Mouse (Mus musculus) kidney, embryonic 15.5 days (tissue): ENCODE results near the gene Bag6. TPM values are rescaled to one million over a fixed set of nuclear protein-coding genes. Genes with fewer than 3 reads are reported as not detected.

Experiments
- ATAC-seq: fragments of 200-750 bp; cut with Nextera tagmentation; replicated peaks from 2 replicates; pipeline ENCODE4 v1.8.0; 2017; ENCODE audit warnings: moderate TSS enrichment; ENCODE audit not compliant: low FRiP score
- H3K27ac ChIP-seq: fragments of 300-500 bp; sonication (generic); 2 replicates; pipeline ENCODE4 v1.5.1; 2015; ENCODE audit warnings: mild to moderate bottlenecking, inconsistent platforms
- H3K27me3 ChIP-seq: fragments of 300-500 bp; sonication (generic); 2 replicates; pipeline ENCODE4 v1.6.1; 2015; ENCODE audit warnings: inconsistent platforms
- H3K36me3 ChIP-seq: fragments of 300-500 bp; sonication (generic); 2 replicates; pipeline ENCODE4 v1.6.1; 2015; ENCODE audit warnings: inconsistent platforms
- H3K4me1 ChIP-seq: fragments of 300-500 bp; sonication (generic); 2 replicates; pipeline ENCODE4 v1.6.1; 2015; ENCODE audit warnings: inconsistent platforms
- H3K4me2 ChIP-seq: fragments of 300-500 bp; sonication (generic); 2 replicates; pipeline ENCODE4 v1.6.1; 2015; ENCODE audit warnings: moderate library complexity, mild to moderate bottlenecking, inconsistent platforms
- H3K4me3 ChIP-seq: fragments of 300-500 bp; sonication (generic); replicated peaks from 2 replicates; pipeline ENCODE4 v1.5.1; 2015; ENCODE audit warnings: mild to moderate bottlenecking, inconsistent platforms
- H3K9ac ChIP-seq: fragments of 300-500 bp; sonication (generic); 2 replicates; pipeline ENCODE4 v1.6.1; 2015; ENCODE audit warnings: mild to moderate bottlenecking, inconsistent platforms
- H3K9me3 ChIP-seq: fragments of 300-500 bp; sonication (generic); replicated peaks from 2 replicates; pipeline ENCODE4 v1.6.1; 2016; ENCODE audit warnings: inconsistent platforms
- WGBS: fragments of 180-500 bp; shearing (Covaris S2); methylation state at CpG from one replicate; pipeline ENCODE4 v1.1.7; 2015; ENCODE audit warnings: mixed read lengths; 5-methylcytosine and 5-hydroxymethylcytosine counted together
- polyA plus RNA-seq: library from polyadenylated mRNA; unstranded; fragments of >200 nt; fragmentation: Nextera tagmentation; extraction: Ambion mirVana; gene quantifications from 2 replicates; pipeline ENCODE4 v1.2.1, GENCODE M21; 2015

Gene Bag6
- polyA plus RNA-seq = 56.1 and 64.9 TPM in 2 replicates

DNA sequence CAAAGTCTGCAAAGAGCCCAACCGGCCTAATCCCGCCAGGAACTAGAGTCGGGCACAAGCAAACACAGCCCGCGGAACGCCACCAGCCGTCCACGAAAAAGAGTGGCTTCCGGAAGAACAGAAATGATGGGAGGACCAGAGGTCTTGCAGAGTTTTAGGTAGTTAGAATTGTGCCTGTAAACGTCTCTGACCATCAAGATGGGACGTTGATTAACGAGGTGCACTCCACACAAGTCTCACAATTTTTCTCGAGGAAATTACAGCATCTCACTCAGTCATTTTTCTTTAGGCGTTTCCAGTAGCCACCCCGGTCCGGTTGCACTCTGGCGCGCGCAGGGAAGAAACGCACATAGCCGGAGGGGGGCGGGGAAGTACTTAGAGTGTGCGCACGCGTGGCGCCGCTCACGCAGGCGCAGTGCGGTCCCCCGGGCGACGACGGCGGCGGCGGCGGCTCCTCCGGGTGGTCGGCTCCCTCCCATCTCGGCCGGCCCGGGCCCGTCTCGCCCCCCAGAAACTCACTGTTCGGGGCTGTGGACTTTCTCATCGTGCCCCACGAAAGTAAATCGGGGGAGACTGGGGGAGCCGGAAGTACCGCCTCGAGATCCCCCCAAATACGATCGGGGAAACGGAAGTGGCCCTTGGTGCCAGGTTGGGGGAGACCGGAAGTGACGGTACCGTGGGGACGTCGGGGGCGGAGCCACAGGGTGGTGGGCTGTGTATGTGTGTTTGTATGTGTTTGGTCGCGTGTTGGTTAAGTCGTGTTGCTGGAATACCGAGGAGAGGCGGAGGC, at the start of gene Bag6:
Gene Bag6, plus strand, starts transcription at position 378 of the 790 bp plus-strand sequence.
- H3K9ac ChIP-seq = peak within 1 kb of the TSS; percentile 73
- H3K4me1 ChIP-seq = peaks cover 28% of the 10 kb centered on the region
- peak within 1 kb of the TSS; percentile 80 for H3K4me3 ChIP-seq
- no peaks in the 10 kb centered on the region for H3K27me3 ChIP-seq
- no peaks in the 10 kb centered on the region for H3K9me3 ChIP-seq
- H3K27ac ChIP-seq = peak within 1 kb of the TSS; percentile 96
- peak; percentile 93 for ATAC-seq
- WGBS = under 1% methylated on average over 66 of the region's 66 CpGs
- H3K36me3 ChIP-seq = peaks cover 30% of the 10 kb centered on the region
- H3K4me2 ChIP-seq = peak within 1 kb of the TSS; percentile 83

DNA sequence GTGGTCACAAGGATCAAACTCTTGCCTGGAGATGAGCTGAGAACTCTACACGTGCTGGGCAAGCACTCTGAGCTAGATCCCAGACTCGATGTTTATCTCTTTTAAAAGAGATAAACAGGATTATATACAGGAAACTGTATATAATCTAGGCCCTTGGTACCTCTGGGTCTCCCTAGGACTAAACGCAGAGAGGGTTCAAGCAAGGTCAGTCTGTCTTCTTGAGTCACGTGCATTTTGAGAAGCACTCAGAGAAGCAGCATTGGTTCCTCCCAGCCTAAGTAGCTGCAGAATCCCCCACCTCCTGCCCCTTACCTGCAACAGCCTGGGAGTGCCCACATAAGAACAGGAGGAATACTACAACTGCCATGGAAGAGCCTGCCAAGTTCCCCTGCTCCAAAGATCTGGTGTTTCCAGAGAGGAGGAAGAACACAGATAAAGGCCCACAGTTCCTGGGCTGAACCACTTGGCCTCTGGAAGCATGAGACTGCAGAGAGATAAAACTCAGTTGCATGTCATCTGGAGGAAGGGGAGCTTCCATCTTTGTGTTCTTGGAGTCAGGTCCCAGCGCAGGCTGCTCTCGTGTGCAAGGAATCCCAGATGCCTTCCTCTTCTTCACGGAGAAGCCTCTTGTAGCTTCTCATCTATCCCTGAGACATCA, 49.6 kb upstream of the Bag6 start, which contains the start of gene Ly6g6f:
Gene Ly6g6f, minus strand, starts transcription at position 403 of the 658 bp plus-strand sequence.
- Histone ChIP-seq H3K9ac (no peak within 1 kb of the TSS), H3K4me2 (no peak within 1 kb of the TSS), H3K36me3 (no peaks in the 10 kb centered on the region), H3K4me3 (no peak within 1 kb of the TSS), H3K27me3 (no peaks in the 10 kb centered on the region), H3K9me3 (no peaks in the 10 kb centered on the region), H3K27ac (no peak within 1 kb of the TSS), H3K4me1 (peaks cover 7% of the 10 kb centered on the region)
- no peak for ATAC-seq
- 77% methylated on average over 7 of the region's 7 CpGs for WGBS

DNA sequence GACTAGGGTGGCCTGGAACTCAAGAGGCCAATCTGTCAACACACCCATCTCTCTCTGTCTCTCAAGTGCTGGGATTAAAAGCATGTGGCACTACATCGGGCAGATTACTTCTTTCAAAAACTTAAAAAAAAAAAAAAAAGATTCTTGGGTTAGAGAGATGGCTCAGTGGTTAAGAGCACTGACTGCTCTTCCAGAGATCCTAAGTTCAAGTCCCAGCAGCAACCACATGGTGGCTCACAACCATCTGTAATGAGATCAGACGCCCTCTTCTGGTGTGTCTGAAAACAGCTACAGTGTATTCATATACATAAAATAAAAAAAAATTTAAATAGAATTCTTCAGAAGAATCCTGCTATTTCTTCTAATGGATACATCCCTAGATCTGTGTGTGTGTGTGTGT, 46.8 kb upstream of the Bag6 start:
- WGBS = 53% methylated on average over 2 of the region's 2 CpGs
- no peak for ATAC-seq
- peaks cover 18% of the 10 kb centered on the region for H3K36me3 ChIP-seq

DNA sequence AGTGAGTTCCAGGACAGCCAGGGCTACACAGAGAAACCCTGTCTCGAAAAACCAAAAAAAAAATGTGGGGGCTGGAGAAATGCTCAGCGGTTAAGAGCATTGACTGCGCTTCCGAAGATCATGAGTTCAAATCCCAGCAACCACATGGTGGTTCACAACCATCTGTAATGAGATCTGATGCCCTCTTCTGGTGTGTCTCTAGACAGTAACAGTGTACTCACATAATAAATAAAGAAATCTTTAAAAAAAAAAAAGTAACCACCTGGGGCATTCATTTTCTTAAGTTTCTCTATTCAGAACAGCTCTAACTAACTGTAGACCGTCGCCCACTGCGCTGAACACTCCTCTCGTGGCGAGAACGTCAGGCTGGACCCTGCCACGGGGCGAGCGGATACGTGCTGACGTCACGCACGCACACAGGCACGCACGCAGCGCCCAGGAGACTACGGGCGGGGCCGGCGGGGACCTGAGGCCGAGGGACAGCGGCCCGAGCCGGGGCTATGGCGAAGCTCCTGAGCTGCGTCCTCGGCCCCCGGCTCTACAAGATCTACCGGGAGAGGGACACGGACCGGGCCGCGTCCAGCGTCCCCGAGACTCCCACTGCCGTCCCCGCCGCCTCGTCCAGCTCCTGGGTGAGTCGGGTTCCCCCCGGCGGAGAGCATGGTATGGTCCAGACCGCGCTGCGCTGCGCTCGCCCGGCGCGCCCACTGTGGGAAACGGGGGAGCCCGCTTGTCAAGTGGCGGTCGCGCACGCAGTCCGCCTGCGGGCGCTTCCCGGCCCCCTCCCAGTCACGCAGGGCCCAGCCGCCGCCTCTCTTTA, 45.9 kb upstream of the Bag6 start, which contains the start of gene Abhd16a:
Gene Abhd16a, plus strand, starts transcription at position 439 of the 820 bp plus-strand sequence.
- Histone ChIP-seq H3K4me1 (peaks cover 22% of the 10 kb centered on the region), H3K36me3 (peaks cover 26% of the 10 kb centered on the region), H3K4me2 (peak within 1 kb of the TSS; percentile 73), H3K9me3 (no peaks in the 10 kb centered on the region), H3K4me3 (peak within 1 kb of the TSS; percentile 76), H3K27me3 (no peaks in the 10 kb centered on the region), H3K9ac (peak within 1 kb of the TSS; percentile 81), H3K27ac (peak within 1 kb of the TSS; percentile 98)
- 3% methylated on average over 67 of the region's 67 CpGs for WGBS
- ATAC-seq = peak; percentile 97

More for the DNA sequence above, 46.8 kb upstream of the Bag6 start:
- peaks cover 22% of the 10 kb centered on the region for H3K4me1 ChIP-seq
- no peak overlapping the region for H3K27ac ChIP-seq
- no peaks in the 10 kb centered on the region for H3K27me3 ChIP-seq
- no peak overlapping the region for H3K4me2 ChIP-seq
- no peak overlapping the region for H3K4me3 ChIP-seq
- no peak overlapping the region for H3K9ac ChIP-seq
- H3K9me3 ChIP-seq = no peaks in the 10 kb centered on the region

DNA sequence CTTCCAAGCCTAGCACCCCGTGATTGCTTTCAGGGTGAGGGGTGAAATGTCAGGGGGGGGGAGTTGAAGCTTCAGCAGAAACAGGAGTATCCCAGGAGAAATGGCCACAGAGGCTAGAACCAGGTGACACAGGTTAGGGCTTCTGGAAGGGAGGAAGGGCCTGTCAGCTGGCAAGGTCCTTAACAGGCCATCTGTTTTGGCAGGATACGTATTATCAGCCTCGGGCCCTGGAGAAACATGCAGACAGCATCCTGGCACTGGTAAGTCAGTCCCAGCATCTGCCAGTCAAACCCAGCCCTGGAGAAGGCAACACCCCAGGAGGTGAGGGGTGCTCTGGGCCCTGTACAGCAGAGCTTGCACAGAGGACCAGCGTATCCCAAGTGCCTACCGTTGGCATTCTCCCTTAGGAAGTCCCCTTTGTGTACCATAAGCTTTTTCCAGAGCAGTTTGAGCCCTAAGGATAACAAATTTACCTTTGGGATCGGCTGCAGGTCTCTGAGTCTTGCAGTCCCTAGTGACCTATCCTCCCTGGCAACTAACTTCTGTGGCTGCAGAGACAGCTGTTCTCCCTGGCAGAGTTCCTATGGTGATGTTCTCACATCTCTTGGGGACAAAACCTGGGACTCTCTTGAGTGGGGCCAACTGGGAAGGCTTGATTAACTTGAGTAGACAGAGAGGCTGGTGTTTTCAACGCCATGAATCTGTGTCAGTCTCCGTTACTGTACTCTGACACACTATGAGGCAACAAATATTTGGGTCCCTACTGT, 44.6 kb upstream of the Bag6 start:
- no peak for ATAC-seq
- H3K36me3 ChIP-seq = peaks cover 38% of the 10 kb centered on the region
- no peaks in the 10 kb centered on the region for H3K9me3 ChIP-seq
- peak overlapping the region; percentile 98; the same call in 1 of the 2 replicates for H3K27ac ChIP-seq
- peak overlapping the region; percentile 76 for H3K4me3 ChIP-seq
- H3K4me1 ChIP-seq = peaks cover 22% of the 10 kb centered on the region
- WGBS = 66% methylated on average over 8 of the region's 8 CpGs
- H3K27me3 ChIP-seq = no peaks in the 10 kb centered on the region
- H3K9ac ChIP-seq = peak overlapping the region; percentile 81
- peak overlapping the region; percentile 73 for H3K4me2 ChIP-seq

DNA sequence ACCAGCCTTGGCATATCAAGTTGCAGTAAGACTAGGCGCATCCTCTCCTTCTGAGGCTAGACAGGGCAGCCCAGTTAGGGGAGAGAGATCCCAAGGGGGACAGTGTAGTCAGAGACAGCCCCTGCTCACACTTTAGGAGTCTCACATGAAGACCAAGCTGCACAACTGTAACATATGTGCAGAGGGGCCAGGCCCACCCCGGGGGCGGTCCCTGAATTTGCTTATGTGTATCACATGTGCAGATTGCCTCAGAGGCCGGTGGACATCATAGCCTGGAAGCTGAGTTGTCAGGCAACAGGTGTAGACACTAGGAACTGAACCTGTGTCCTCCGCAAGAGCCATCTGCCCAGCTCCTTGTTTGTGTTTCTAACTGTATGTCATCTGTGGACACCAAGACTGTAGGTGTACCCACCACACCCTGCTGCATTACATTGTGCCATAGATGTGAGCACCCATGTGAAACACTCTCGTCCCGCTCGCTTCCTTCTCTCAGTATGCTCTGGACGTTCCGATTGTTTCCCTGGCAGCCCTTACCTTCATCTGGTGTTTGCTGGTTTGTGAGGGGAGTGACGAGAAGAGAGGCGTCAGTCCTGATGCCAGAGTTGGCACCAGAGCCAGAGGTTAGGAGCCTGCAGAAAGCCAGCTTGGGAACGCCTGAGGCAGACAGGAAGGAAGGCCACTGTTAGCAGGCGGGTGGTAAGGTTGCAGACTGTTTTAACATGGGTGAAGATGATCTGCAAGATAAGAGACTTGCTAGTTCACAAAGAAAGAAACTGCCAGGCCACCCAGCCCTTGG, 42.4 kb upstream of the Bag6 start:
- Histone ChIP-seq H3K9me3 (no peaks in the 10 kb centered on the region), H3K4me3 (no peak overlapping the region), H3K36me3 (peaks cover 58% of the 10 kb centered on the region), H3K27ac (0 out of 2 replicates have a peak overlapping the region, but pooled peaks have one; percentile 13), H3K4me2 (no peak overlapping the region), H3K9ac (no peak overlapping the region), H3K27me3 (no peaks in the 10 kb centered on the region), H3K4me1 (peaks cover 27% of the 10 kb centered on the region)
- WGBS = 80% methylated on average over 14 of the region's 14 CpGs
- ATAC-seq = no peak

DNA sequence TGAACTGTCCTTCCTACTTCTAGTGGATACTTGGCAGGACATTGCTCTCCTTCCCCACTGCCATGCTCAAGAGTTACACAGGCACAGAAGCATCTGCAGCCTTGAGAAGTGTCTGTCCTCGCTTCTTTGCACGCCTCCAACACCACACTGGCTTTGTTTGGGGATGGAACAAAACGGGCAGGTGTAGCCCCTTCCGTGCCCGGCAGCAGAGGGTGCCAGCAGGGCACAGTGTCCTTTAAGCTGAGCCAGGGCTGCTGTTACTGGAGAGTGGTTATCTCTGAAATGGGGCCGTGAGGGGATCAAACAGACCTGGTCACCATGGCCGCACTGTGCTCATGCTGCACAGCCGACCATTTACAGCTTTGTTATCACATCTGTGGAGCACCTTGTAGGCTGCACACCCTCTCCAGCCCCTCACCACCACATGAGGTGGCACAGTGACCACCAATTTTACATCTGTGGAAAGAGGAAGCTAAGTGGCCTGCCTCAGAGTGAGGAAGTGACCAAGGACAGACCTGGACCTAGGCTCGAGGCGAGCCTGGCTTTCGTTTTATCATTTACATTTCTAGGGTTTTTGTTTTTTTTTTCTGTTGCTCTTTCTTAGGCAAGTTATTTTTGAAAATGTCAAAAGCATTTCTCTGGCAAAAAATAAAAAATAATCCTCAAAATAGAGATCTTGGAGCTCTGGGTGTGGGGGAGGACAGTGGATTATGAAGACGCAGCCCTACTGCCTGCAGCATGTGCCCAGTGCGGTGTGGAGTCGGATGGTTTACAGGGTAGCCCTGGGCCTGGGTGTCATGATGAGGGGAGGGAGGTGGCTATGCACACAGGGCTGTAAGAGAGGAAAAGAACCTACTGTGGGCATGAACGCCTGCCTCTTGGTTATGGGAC, 40.3 kb upstream of the Bag6 start:
- ATAC-seq = no peak
- H3K27ac ChIP-seq = no peak overlapping the region
- H3K4me1 ChIP-seq = peaks cover 30% of the 10 kb centered on the region
- H3K9me3 ChIP-seq = no peaks in the 10 kb centered on the region
- H3K4me2 ChIP-seq = no peak overlapping the region
- H3K36me3 ChIP-seq = peaks cover 78% of the 10 kb centered on the region
- 88% methylated on average over 15 of the region's 15 CpGs for WGBS
- no peaks in the 10 kb centered on the region for H3K27me3 ChIP-seq
- H3K9ac ChIP-seq = no peak overlapping the region
- no peak overlapping the region for H3K4me3 ChIP-seq

DNA sequence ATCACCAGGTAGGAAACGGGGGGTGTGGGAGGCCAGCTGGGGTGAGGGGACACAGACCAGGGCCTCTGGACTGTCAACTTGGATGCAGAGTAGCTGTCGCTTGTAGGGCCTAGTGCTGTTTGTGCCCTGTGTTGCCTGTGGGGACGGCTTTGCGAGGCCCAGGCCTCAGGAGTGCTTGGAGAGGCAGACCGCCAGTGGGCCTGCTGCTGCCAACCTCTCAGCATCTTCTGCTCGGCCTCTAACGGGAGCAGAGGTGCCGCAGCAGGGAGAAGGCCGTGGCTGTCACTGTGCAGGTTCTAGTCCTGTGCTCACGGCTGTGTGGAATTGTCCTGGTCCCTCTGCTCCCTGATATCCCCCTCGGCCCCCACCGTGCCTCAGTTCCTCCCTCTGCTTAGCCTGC, 38.4 kb upstream of the Bag6 start:
- Histone ChIP-seq H3K4me2 (no peak overlapping the region), H3K9me3 (no peaks in the 10 kb centered on the region), H3K4me3 (no peak overlapping the region), H3K27ac (no peak overlapping the region), H3K4me1 (peaks cover 31% of the 10 kb centered on the region), H3K27me3 (no peaks in the 10 kb centered on the region), H3K9ac (no peak overlapping the region), H3K36me3 (peaks cover 92% of the 10 kb centered on the region)
- 88% methylated on average over 12 of the region's 12 CpGs for WGBS
- ATAC-seq = no peak

DNA sequence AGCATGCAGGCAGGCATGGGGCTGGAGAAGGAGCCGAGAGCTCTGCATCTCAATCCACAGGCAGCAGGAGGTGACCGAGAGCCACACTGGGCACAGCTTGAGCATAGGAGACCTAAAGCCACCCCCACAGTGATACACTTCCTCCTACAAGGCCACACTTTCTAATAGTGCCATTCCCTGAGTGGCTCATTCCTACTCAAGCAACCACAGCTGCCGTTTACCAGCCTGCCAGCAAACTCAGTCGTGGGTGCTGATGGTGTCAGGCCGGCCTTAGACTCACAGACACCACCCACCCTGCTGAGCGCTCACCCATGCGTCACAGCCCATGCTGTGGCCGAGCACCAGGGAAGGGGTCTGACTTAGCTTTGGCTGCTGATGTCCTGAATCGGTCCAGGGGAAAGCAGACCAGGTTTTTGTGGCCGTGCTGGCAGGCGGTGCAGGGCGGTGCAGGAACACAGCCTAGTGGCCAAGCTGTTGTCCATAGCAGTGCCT, 37.8 kb upstream of the Bag6 start:
- no peak overlapping the region for H3K27ac ChIP-seq
- no peaks in the 10 kb centered on the region for H3K27me3 ChIP-seq
- H3K9ac ChIP-seq = no peak overlapping the region
- peaks cover 37% of the 10 kb centered on the region for H3K4me1 ChIP-seq
- no peak for ATAC-seq
- H3K4me2 ChIP-seq = no peak overlapping the region
- 76% methylated on average over 12 of the region's 12 CpGs for WGBS
- H3K9me3 ChIP-seq = no peaks in the 10 kb centered on the region
- no peak overlapping the region for H3K4me3 ChIP-seq
- peaks cover 94% of the 10 kb centered on the region for H3K36me3 ChIP-seq
